Mouse (Mus musculus): ENCODE data around the gene Psma7. TPM values are rescaled to one million over a fixed set of nuclear protein-coding genes. Genes with fewer than 3 reads are reported as not detected.

Psma7 gene
- polyA plus RNA-seq, 1 experiment = 559 TPM

DNA sequence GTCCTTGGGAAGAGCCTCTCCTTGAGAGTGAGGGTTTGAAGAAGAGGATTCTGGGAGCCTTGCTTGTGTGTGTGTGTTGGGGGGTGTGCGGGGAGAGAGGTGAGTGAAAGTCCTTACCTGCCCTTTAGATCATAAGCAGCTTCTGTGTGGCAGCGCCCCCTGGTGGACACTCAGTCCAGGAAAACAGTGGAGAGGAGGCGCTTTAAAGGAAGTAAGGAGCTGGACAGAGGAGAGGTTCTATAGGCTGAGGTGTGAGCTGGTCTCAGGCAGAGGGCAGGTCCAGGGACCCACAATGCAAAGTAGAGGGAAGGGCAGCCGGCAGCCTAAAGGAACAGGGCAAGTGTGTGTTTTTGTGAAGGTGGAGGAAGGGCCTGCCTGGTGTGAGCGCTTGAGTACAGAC, 8.8 kb upstream of the Psma7 start:
- Histone ChIP-seq H3K27me3 (ENCODE audit: control insufficient read depth, insufficient read depth, insufficient read length) (no peaks in the 10 kb centered on the region), H3K79me2 (ENCODE audit: control insufficient read depth, insufficient read depth) (peaks cover 22% of the 10 kb centered on the region), H3K79me3 (ENCODE audit: low read depth) (peaks cover 10% of the 10 kb centered on the region), H3K4me3 (ENCODE audit: insufficient read depth, poor library complexity, severe bottlenecking) (no peak overlapping the region), H3K36me3 (ENCODE audit: control insufficient read depth, insufficient read depth) (peaks cover 3% of the 10 kb centered on the region), H3ac (ENCODE audit: control insufficient read depth, insufficient read length, low read depth) (no peak overlapping the region)
- TF ChIP-seq MAX (IDR thresholded peaks at IDR 0.05) = no peak
- peak; percentile 65 for TF ChIP-seq CTCF (IDR thresholded peaks at IDR 0.05; ENCODE audit: control insufficient read depth, insufficient read depth, insufficient read length)

- Histone ChIP-seq H3ac (ENCODE audit: control insufficient read depth, insufficient read length, low read depth) (no peak overlapping the region), H3K4me3 (ENCODE audit: insufficient read depth, poor library complexity, severe bottlenecking) (no peak overlapping the region), H3K79me3 (ENCODE audit: low read depth) (peaks cover 14% of the 10 kb centered on the region), H3K36me3 (ENCODE audit: control insufficient read depth, insufficient read depth) (no peaks in the 10 kb centered on the region), H3K79me2 (ENCODE audit: control insufficient read depth, insufficient read depth) (peaks cover 45% of the 10 kb centered on the region), H3K27me3 (ENCODE audit: control insufficient read depth, insufficient read depth, insufficient read length) (no peaks in the 10 kb centered on the region)
- no peak for TF ChIP-seq MYOG (IDR thresholded peaks at IDR 0.05; ENCODE audit: control insufficient read depth, extremely low read depth, insufficient read length)
Observed at GRCm38 (mm10) chr2:180047980-180048635, 5.9 kb upstream of the Psma7 start.

DNA sequence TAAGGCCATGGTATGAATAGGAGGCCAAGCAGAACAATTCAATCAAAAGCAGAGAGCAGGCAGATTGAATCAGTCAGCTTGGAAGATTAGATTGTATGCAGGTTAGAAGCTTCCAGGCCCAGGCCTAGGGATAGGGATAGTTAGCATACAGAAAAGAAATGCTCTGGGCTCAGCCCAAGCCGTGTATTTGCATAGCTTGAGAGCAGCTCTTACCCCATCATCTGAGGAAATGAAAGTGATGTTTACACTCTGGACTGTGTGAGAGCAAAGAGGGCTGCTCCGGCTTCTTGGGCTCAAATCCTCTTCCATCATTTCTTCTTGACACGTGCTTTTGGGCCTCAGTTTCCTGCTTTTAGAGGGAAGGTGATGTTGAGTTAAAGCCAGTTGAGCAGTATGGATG, 5.3 kb upstream of the Psma7 start:
- Histone ChIP-seq H3K36me3 (ENCODE audit: control insufficient read depth, insufficient read depth) (no peaks in the 10 kb centered on the region), H3K79me2 (ENCODE audit: control insufficient read depth, insufficient read depth) (peaks cover 48% of the 10 kb centered on the region), H3ac (ENCODE audit: control insufficient read depth, insufficient read length, low read depth) (no peak overlapping the region), H3K4me3 (ENCODE audit: insufficient read depth, poor library complexity, severe bottlenecking) (no peak overlapping the region), H3K27me3 (ENCODE audit: control insufficient read depth, insufficient read depth, insufficient read length) (no peaks in the 10 kb centered on the region), H3K79me3 (ENCODE audit: low read depth) (peaks cover 14% of the 10 kb centered on the region)
- TF ChIP-seq USF1 (IDR thresholded peaks at IDR 0.05; ENCODE audit: low read depth) = no peak

GRCm38 (mm10) chr2:180045283-180045682, 3.0 kb upstream of the Psma7 start:
- H3K4me3 ChIP-seq (ENCODE audit: insufficient read depth, poor library complexity, severe bottlenecking) = no peak overlapping the region
- H3K79me2 ChIP-seq (ENCODE audit: control insufficient read depth, insufficient read depth) = peaks cover 70% of the 10 kb centered on the region
- H3K36me3 ChIP-seq (ENCODE audit: control insufficient read depth, insufficient read depth) = peaks cover 3% of the 10 kb centered on the region
- TF ChIP-seq FOSL1 (IDR thresholded peaks at IDR 0.05; ENCODE audit: insufficient read depth, low read length, poor library complexity, severe bottlenecking) (no peak), MAX (IDR thresholded peaks at IDR 0.05) (no peak), MYOD1 (IDR thresholded peaks at IDR 0.05; ENCODE audit: control insufficient read depth, insufficient read length, low read depth) (no peak), MYOG (IDR thresholded peaks at IDR 0.05; ENCODE audit: control insufficient read depth, extremely low read depth, insufficient read length) (no peak), USF1 (IDR thresholded peaks at IDR 0.05; ENCODE audit: low read depth) (no peak), CTCF (IDR thresholded peaks at IDR 0.05; ENCODE audit: control insufficient read depth, insufficient read depth, insufficient read length) (no peak), CEBPB (IDR thresholded peaks at IDR 0.05; ENCODE audit: low read depth) (no peak)
- H3K79me3 ChIP-seq (ENCODE audit: low read depth) = peaks cover 29% of the 10 kb centered on the region
- no peak overlapping the region for H3ac ChIP-seq (ENCODE audit: control insufficient read depth, insufficient read length, low read depth)
- H3K27me3 ChIP-seq (ENCODE audit: control insufficient read depth, insufficient read depth, insufficient read length) = no peaks in the 10 kb centered on the region

GRCm38 (mm10) chr2:180042858-180043515, 754 bp upstream of the Psma7 start:
- TF ChIP-seq MAX (IDR thresholded peaks at IDR 0.05) (peak; percentile 10), FOSL1 (IDR thresholded peaks at IDR 0.05; ENCODE audit: insufficient read depth, low read length, poor library complexity, severe bottlenecking) (no peak), MYOD1 (IDR thresholded peaks at IDR 0.05; ENCODE audit: control insufficient read depth, insufficient read length, low read depth) (no peak), CTCF (IDR thresholded peaks at IDR 0.05; ENCODE audit: control insufficient read depth, insufficient read depth, insufficient read length) (no peak), USF1 (IDR thresholded peaks at IDR 0.05; ENCODE audit: low read depth) (no peak), CEBPB (IDR thresholded peaks at IDR 0.05; ENCODE audit: low read depth) (no peak), MYOG (IDR thresholded peaks at IDR 0.05; ENCODE audit: control insufficient read depth, extremely low read depth, insufficient read length) (no peak)

GRCm38 (mm10) chr2:180041577-180042255, 517 bp downstream of the Psma7 start:
- no peaks in the 10 kb centered on the region for H3K27me3 ChIP-seq (ENCODE audit: control insufficient read depth, insufficient read depth, insufficient read length)
- H3K79me2 ChIP-seq (ENCODE audit: control insufficient read depth, insufficient read depth) = peaks cover 90% of the 10 kb centered on the region
- TF ChIP-seq USF1 (IDR thresholded peaks at IDR 0.05; ENCODE audit: low read depth) (peak; percentile 40), CTCF (IDR thresholded peaks at IDR 0.05; ENCODE audit: control insufficient read depth, insufficient read depth, insufficient read length) (no peak)
- peaks cover 36% of the 10 kb centered on the region for H3K36me3 ChIP-seq (ENCODE audit: control insufficient read depth, insufficient read depth)
- H3K79me3 ChIP-seq (ENCODE audit: low read depth) = peaks cover 48% of the 10 kb centered on the region
- peak overlapping the region; percentile 94 for H3K4me3 ChIP-seq (ENCODE audit: insufficient read depth, poor library complexity, severe bottlenecking)
- peak overlapping the region; percentile 72 for H3ac ChIP-seq (ENCODE audit: control insufficient read depth, insufficient read length, low read depth)

More at GRCm38 (mm10) chr2:180042858-180043515, 754 bp upstream of the Psma7 start:
- Histone ChIP-seq H3K36me3 (ENCODE audit: control insufficient read depth, insufficient read depth) (peaks cover 24% of the 10 kb centered on the region), H3K79me2 (ENCODE audit: control insufficient read depth, insufficient read depth) (peaks cover 81% of the 10 kb centered on the region), H3K4me3 (ENCODE audit: insufficient read depth, poor library complexity, severe bottlenecking) (peak overlapping the region; percentile 94), H3K79me3 (ENCODE audit: low read depth) (peaks cover 47% of the 10 kb centered on the region), H3K27me3 (ENCODE audit: control insufficient read depth, insufficient read depth, insufficient read length) (no peaks in the 10 kb centered on the region), H3ac (ENCODE audit: control insufficient read depth, insufficient read length, low read depth) (peak overlapping the region; percentile 88)
